Comparison of ENCODE assay signal across 8 mouse cellular contexts in genomic region chr2:121354820-121355592, GRCm38 (mm10). TPM values are rescaled to one million over a fixed set of nuclear protein-coding genes. Genes with fewer than 3 reads are reported as not detected.
A peak's percentile ranks its signal among the peaks of the same experiment; 100 is the strongest.
DNase-seq lines count a peak whose midpoint lies in the region; ATAC-seq lines count a peak whose summit lies in the region.

TSS of gene Ppip5k1 (minus strand) at chr2:121355396.

- peak; percentile 96 for DNase-seq in adipocyte (ENCODE audit: low spot score)
- DNase-seq in embryo, embryonic 10 days (ENCODE audit: low spot score), result peak; percentile 99
- DNase-seq in gastrocnemius, postnatal 10 days, result peak; percentile 96
- peak; percentile 96 for DNase-seq in induced T-regulatory cell, adult 2 months (ENCODE audit: low read depth)
- DNase-seq in left cerebral cortex, adult 9 months (ENCODE audit: low spot score in 2 of 2), result peak; percentile 94 to 99
- DNase-seq in right cerebral cortex, postnatal 14 days, result peak; percentile 99
- DNase-seq in urinary bladder, postnatal 36 days (ENCODE audit: low spot score in 2 of 2), result peak; percentile 97

- ATAC-seq in megakaryocyte progenitor cell, adult 5-6 weeks (replicated peaks; ENCODE audit: poor library complexity), result peak; percentile 98

RNA-seq across cellular contexts. Expression of gene Ppip5k1, which starts in this region (rescaled TPM):
- 10 to 100 TPM; 24.4 to 24.8 TPM for total RNA-seq in gastrocnemius, postnatal 10 days (2021)
- total RNA-seq in megakaryocyte progenitor cell, adult 5-6 weeks (2015), result 4.5 and 4.6 TPM in 2 replicates
- 8.3 and 11.3 TPM in 2 replicates for total RNA-seq in megakaryocyte progenitor cell, adult 5-6 weeks (2017)

Comparison
In these comparisons a context has a peak if more than half of its experiments do, and no peak if none do; other contexts are left out.
1. Peak in every context shown above with its lines: DNase-seq and ATAC-seq.